In genomic region chr5:35727447-35727846, GRCm38 (mm10) we compare ENCODE assay signal across 11 mouse cellular contexts. TPM values are rescaled to one million over a fixed set of nuclear protein-coding genes. Genes with fewer than 3 reads are reported as not detected.
DNase-seq lines count a peak whose midpoint lies in the region; ATAC-seq and TF ChIP-seq lines count a peak whose summit lies in the region.
"Had no signal": no experiment of that assay in that cellular context is flagged by ENCODE, and none has a peak within 500 bp of the region (broad histone marks: within the 10 kb centered on the region; RNA-seq: fewer than 3 reads in every experiment).

No protein-coding gene starts in this region.

- WGBS in heart, adult 2 months, result 47% methylated on average over 5 of the region's 5 CpGs
- 68% methylated on average over 5 of the region's 5 CpGs for WGBS in embryonic facial prominence, embryonic 13.5 days
- WGBS in liver, embryonic 16.5 days (ENCODE audit: insufficient replicate concordance), result 56% methylated on average over 5 of the region's 5 CpGs

- TF ChIP-seq CTCF in heart, adult 2 months (IDR thresholded peaks at IDR 0.05), result peak; percentile 70

- intact Hi-C loops in heart, adult 2 months (cut with DNase I), result no loop called here
- intact Hi-C loops in heart, postnatal 36 days (cut with DNase I), result loop anchor here (2.0 kb wide), 1 partner anchor 27 kb away; no protein-coding TSS in a partner anchor
- intact Hi-C loops in left cerebral cortex, postnatal 14 days (cut with DNase I), result no loop called here

- H3K4me2 ChIP-seq in embryonic facial prominence, embryonic 13.5 days, result peak overlapping the region; percentile 7; the same call in 1 of the 2 replicates
- H3K4me2 ChIP-seq in liver, embryonic 16.5 days (ENCODE audit: low read depth, low read length), result peak overlapping the region; percentile 29
- H3K4me2 ChIP-seq: forebrain, embryonic 12.5 days had no signal

- peak overlapping the region; percentile 53 for H3K4me3 ChIP-seq in heart, adult 2 months
- H3K4me3 ChIP-seq in embryonic facial prominence, embryonic 13.5 days, result no peak overlapping the region
- H3K4me3 ChIP-seq in liver, embryonic 16.5 days (ENCODE audit: low read depth, low read length), result 0 out of 2 replicates have a peak overlapping the region, but pooled peaks have one; percentile 5
- H3K4me3 ChIP-seq: forebrain, embryonic 12.5 days had no signal

- H3K27me3 ChIP-seq in heart, adult 2 months (ENCODE audit: control insufficient read depth, insufficient read depth, low read length), result no peaks in the 10 kb centered on the region
- H3K27me3 ChIP-seq in embryonic facial prominence, embryonic 13.5 days, result no peaks in the 10 kb centered on the region
- no peaks in the 10 kb centered on the region for H3K27me3 ChIP-seq in liver, embryonic 16.5 days (ENCODE audit: control insufficient read depth, insufficient read depth, low read depth, low read length)
- H3K27me3 ChIP-seq: forebrain, embryonic 12.5 days had no signal

- H3K9me3 ChIP-seq in embryonic facial prominence, embryonic 13.5 days, result no peaks in the 10 kb centered on the region
- H3K9me3 ChIP-seq in liver, embryonic 16.5 days (replicated peaks; ENCODE audit: control insufficient read depth, low read length), result no peaks in the 10 kb centered on the region
- H3K9me3 ChIP-seq: forebrain, embryonic 12.5 days had no signal

- ATAC-seq in embryonic facial prominence, embryonic 13.5 days (ENCODE audit: insufficient number of reproducible peaks, insufficient read depth, low FRiP score, low TSS enrichment, low read depth), result no peak
- no peak for ATAC-seq in liver, embryonic 16.5 days (ENCODE audit: low read depth)

- no peaks in the 10 kb centered on the region for H3K36me3 ChIP-seq in heart, adult 2 months (ENCODE audit: control insufficient read depth, insufficient read depth, low read length)
- H3K36me3 ChIP-seq in embryonic facial prominence, embryonic 13.5 days, result no peaks in the 10 kb centered on the region
- H3K36me3 ChIP-seq in liver, embryonic 16.5 days (ENCODE audit: control insufficient read depth, insufficient read depth), result no peaks in the 10 kb centered on the region
- H3K36me3 ChIP-seq: forebrain, embryonic 12.5 days had no signal

- peak overlapping the region; percentile 9; the same call in 1 of the 2 replicates for H3K9ac ChIP-seq in heart, adult 2 months (ENCODE audit: low read depth, low read length)
- no peak overlapping the region for H3K9ac ChIP-seq in embryonic facial prominence, embryonic 13.5 days
- no peak overlapping the region for H3K9ac ChIP-seq in liver, embryonic 16.5 days (ENCODE audit: low read depth, low read length)
- H3K9ac ChIP-seq: forebrain, embryonic 12.5 days had no signal

- no peak for TF ChIP-seq EP300 in heart, adult 2 months (IDR thresholded peaks at IDR 0.05; ENCODE audit: insufficient read depth, low read depth, low read length)

- no peaks in the 10 kb centered on the region for H3K79me2 ChIP-seq in heart, adult 2 months (replicated peaks; ENCODE audit: control insufficient read depth, insufficient read depth, low read length)

- DNase-seq in heart, adult 2 months, result no peak
- no peak for DNase-seq in heart, postnatal 36 days
- peak; percentile 64 for DNase-seq in kidney, adult 9 months
- no peak for DNase-seq in kidney, postnatal 10 days
- no peak for DNase-seq in left cerebral cortex, postnatal 14 days (ENCODE audit: low spot score in 2 of 2)
- no peak for DNase-seq in embryo, embryonic 11 days
- DNase-seq: gastrocnemius, postnatal 25 days had no signal

- peaks cover 18% of the 10 kb centered on the region for H3K4me1 ChIP-seq in heart, adult 2 months (ENCODE audit: control insufficient read depth, insufficient read depth, low read length)
- peaks cover 6% of the 10 kb centered on the region; the same call in 1 of the 2 replicates for H3K4me1 ChIP-seq in embryonic facial prominence, embryonic 13.5 days
- no peaks in the 10 kb centered on the region for H3K4me1 ChIP-seq in liver, embryonic 16.5 days (ENCODE audit: control insufficient read depth, low read depth, low read length)
- H3K4me1 ChIP-seq: forebrain, embryonic 12.5 days had no signal

- H3K27ac ChIP-seq in heart, adult 2 months, result peak overlapping the region; percentile 83
- no peak overlapping the region for H3K27ac ChIP-seq in embryonic facial prominence, embryonic 13.5 days
- H3K27ac ChIP-seq in liver, embryonic 16.5 days (ENCODE audit: low read length), result no peak overlapping the region
- H3K27ac ChIP-seq: forebrain, embryonic 12.5 days had no signal

- TF ChIP-seq POLR2A in heart, adult 2 months (IDR thresholded peaks at IDR 0.05; ENCODE audit: insufficient read depth, low read depth, low read length), result no peak

RNA-seq across cellular contexts. Expression of gene Sh3tc1, which starts 12.3 kb away (rescaled TPM):
- 1 to 10 TPM; 5.7 to 7.2 TPM for total RNA-seq in heart, adult 2 months (2021)
- 6.3 and 6.8 TPM in 2 replicates for polyA plus RNA-seq in heart, adult 2 months (2012; rRNA removed)
- 1 to 10 TPM; 7.0 to 9.9 TPM for total RNA-seq in heart, postnatal 36 days (2021)
- 5.7 and 6.5 TPM in 2 replicates for polyA plus RNA-seq in embryonic facial prominence, embryonic 13.5 days (2015; fragmentation: Nextera tagmentation; extraction: Ambion mirVana)
- 2.6 and 3.2 TPM in 2 replicates for polyA plus RNA-seq in liver, embryonic 16.5 days (2015; fragmentation: Nextera tagmentation; extraction: Ambion mirVana)
- total RNA-seq in left cerebral cortex, postnatal 14 days (2021), result 1 to 10 TPM; 2.7 to 3.3 TPM
- total RNA-seq: MEL had no signal

RNA-seq across cellular contexts. Expression of gene Ablim2, which starts 30.2 kb away (rescaled TPM):
- 10 to 100 TPM; 20.1 to 20.8 TPM for total RNA-seq in heart, adult 2 months (2021)
- polyA plus RNA-seq in heart, adult 2 months (2012; rRNA removed), result 32.7 and 41.0 TPM in 2 replicates
- total RNA-seq in heart, postnatal 36 days (2021), result 10 to 100 TPM; 20.7 to 21.0 TPM
- 0.91 and 0.94 TPM in 2 replicates for polyA plus RNA-seq in embryonic facial prominence, embryonic 13.5 days (2015; fragmentation: Nextera tagmentation; extraction: Ambion mirVana)
- polyA plus RNA-seq in liver, embryonic 16.5 days (2015; fragmentation: Nextera tagmentation; extraction: Ambion mirVana), result 0.20 and 0.45 TPM in 2 replicates
- total RNA-seq in left cerebral cortex, postnatal 14 days (2021), result 100 to 1,000 TPM; 106 to 112 TPM
- total RNA-seq: MEL had no signal

RNA-seq across cellular contexts. Expression of gene Htra3, which starts 47.9 kb away (rescaled TPM):
- 100 to 1,000 TPM; 101 to 102 TPM for total RNA-seq in heart, adult 2 months (2021)
- 130 and 147 TPM in 2 replicates for polyA plus RNA-seq in heart, adult 2 months (2012; rRNA removed)
- total RNA-seq in heart, postnatal 36 days (2021), result 100 to 1,000 TPM; 105 to 136 TPM
- 4.6 and 5.0 TPM in 2 replicates for polyA plus RNA-seq in embryonic facial prominence, embryonic 13.5 days (2015; fragmentation: Nextera tagmentation; extraction: Ambion mirVana)
- polyA plus RNA-seq in liver, embryonic 16.5 days (2015; fragmentation: Nextera tagmentation; extraction: Ambion mirVana), result 1.7 and 2.9 TPM in 2 replicates
- total RNA-seq in left cerebral cortex, postnatal 14 days (2021), result 10 to 100 TPM; 13.0 to 13.6 TPM
- total RNA-seq: MEL had no signal

Comparison
In these comparisons a context has a peak if more than half of its experiments do, and no peak if none do; other contexts are left out.
1. RNA of gene Ablim2, which starts 30.2 kb away (total RNA-seq): 106 to 112 TPM in left cerebral cortex, postnatal 14 days; 20.7 to 21.0 TPM in heart, postnatal 36 days and 20.1 to 20.8 TPM in heart, adult 2 months; every median in the first group is over 4 times any median in the second.
2. RNA of gene Htra3, which starts 47.9 kb away (total RNA-seq): 105 to 136 TPM in heart, postnatal 36 days and 101 to 102 TPM in heart, adult 2 months; 13.0 to 13.6 TPM in left cerebral cortex, postnatal 14 days; every median in the first group is over 4 times any median in the second.